Mouse (Mus musculus): ENCODE data around the gene Mnat1. TPM values are rescaled to one million over a fixed set of nuclear protein-coding genes. Genes with fewer than 3 reads are reported as not detected.
"Not testable (repeated sequence)": the region's sequence is repeated elsewhere in the genome, so short reads cannot be mapped to it uniquely, and the experiment has no call there.

Gene Mnat1
- polyA plus RNA-seq, 1 experiment from 2014 or later = 37.6 TPM

DNA sequence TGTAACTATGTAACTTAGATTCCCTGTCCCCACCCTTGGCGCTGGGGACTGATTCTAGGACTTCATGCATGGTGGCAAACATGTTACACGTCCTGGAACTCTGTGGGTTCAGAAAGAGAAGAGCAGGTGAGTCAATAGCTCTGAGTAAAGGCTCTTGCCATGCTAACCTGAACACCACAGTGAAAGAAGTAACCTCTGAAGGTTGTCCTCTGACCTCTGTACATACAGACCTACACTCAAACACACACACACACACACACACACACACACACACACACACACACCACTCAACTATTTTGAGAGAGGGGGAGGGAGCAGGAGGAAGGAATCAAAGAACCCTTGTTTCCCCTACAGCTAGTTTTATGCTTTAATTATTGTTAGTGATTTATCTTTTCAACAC lies 29.3 kb upstream of the Mnat1 start:
- Histone ChIP-seq H3K9me3 (ENCODE audit: control insufficient read depth, low read length) (no peaks in the 10 kb centered on the region), H3K27ac (ENCODE audit: low read depth, low read length) (no peak overlapping the region), H3K36me3 (ENCODE audit: control insufficient read depth, insufficient read depth, low read length) (no peaks in the 10 kb centered on the region), H3K9ac (ENCODE audit: low read length) (no peak overlapping the region), H3K4me1 (replicated peaks; ENCODE audit: control insufficient read depth, insufficient read depth, low read length) (no peaks in the 10 kb centered on the region), H3K4me2 (ENCODE audit: low read depth, low read length, severe bottlenecking) (no peak overlapping the region), H3K27me3 (ENCODE audit: control insufficient read depth, insufficient read depth, low read length) (no peaks in the 10 kb centered on the region), H3K4me3 (ENCODE audit: low read depth, low read length) (no peak overlapping the region)
- DNase-seq (ENCODE audit: low spot score) = no peak
- no peak for ATAC-seq (replicated peaks; ENCODE audit: low FRiP score)
- 81% methylated on average over 2 of the region's 2 CpGs for WGBS

DNA sequence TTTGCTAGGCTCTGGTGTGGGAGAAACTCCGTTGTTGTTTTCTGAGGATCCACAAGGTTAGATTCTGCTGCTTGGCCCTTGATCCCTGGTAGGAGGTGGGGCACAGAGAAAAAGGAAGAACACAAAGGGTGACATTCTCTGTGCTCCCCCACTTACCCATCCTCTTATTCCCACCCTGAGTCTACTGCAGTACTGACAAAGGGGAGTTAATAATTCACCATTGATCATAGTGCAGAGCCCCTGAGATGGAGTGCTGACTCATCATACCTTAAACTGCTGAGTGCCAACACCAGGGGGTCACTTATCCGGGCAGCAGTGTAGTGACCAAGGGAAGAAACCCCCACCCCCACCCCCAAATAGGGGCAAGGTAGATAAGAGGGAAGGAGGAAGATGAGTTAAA lies 28.9 kb upstream of the Mnat1 start:
- H3K4me3 ChIP-seq (ENCODE audit: low read depth, low read length) = no peak overlapping the region
- H3K27ac ChIP-seq (ENCODE audit: low read depth, low read length) = no peak overlapping the region
- ATAC-seq (replicated peaks; ENCODE audit: low FRiP score) (no peak), DNase-seq (ENCODE audit: low spot score) (no peak)
- H3K4me1 ChIP-seq (replicated peaks; ENCODE audit: control insufficient read depth, insufficient read depth, low read length) = no peaks in the 10 kb centered on the region
- no peaks in the 10 kb centered on the region for H3K36me3 ChIP-seq (ENCODE audit: control insufficient read depth, insufficient read depth, low read length)
- no peaks in the 10 kb centered on the region for H3K27me3 ChIP-seq (ENCODE audit: control insufficient read depth, insufficient read depth, low read length)
- WGBS = 31% methylated on average over 2 of the region's 2 CpGs
- no peak overlapping the region for H3K4me2 ChIP-seq (ENCODE audit: low read depth, low read length, severe bottlenecking)
- no peak overlapping the region for H3K9ac ChIP-seq (ENCODE audit: low read length)
- H3K9me3 ChIP-seq (ENCODE audit: control insufficient read depth, low read length) = no peaks in the 10 kb centered on the region

DNA sequence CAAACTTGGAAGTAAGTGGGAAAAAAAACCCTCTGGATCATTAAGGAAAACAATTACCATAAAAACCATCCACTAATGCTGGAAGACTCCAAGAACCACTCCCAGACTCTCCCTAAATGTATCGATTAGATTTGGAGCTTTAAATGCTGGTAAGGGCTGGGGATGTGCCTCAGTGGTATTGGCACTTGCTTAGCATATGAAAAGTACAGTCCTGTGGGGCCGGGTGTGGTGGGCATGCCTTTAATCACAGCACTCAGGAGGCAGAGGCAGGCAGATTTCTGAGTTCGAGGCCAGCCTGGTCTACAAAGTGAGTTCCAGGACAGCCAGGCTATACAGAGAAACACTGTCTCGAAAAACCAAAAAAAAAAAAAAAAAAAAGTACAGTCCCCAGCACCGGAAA lies 27.3 kb upstream of the Mnat1 start:
- not testable (repeated sequence) for H3K4me3 ChIP-seq (ENCODE audit: low read depth, low read length); H3K36me3 ChIP-seq (ENCODE audit: control insufficient read depth, insufficient read depth, low read length); ATAC-seq (replicated peaks; ENCODE audit: low FRiP score); H3K9me3 ChIP-seq (ENCODE audit: control insufficient read depth, low read length); H3K4me1 ChIP-seq (replicated peaks; ENCODE audit: control insufficient read depth, insufficient read depth, low read length); H3K4me2 ChIP-seq (ENCODE audit: low read depth, low read length, severe bottlenecking); DNase-seq (ENCODE audit: low spot score); H3K27me3 ChIP-seq (ENCODE audit: control insufficient read depth, insufficient read depth, low read length); H3K27ac ChIP-seq (ENCODE audit: low read depth, low read length); H3K9ac ChIP-seq (ENCODE audit: low read length)
- 86% methylated on average over 5 of the region's 5 CpGs for WGBS

DNA sequence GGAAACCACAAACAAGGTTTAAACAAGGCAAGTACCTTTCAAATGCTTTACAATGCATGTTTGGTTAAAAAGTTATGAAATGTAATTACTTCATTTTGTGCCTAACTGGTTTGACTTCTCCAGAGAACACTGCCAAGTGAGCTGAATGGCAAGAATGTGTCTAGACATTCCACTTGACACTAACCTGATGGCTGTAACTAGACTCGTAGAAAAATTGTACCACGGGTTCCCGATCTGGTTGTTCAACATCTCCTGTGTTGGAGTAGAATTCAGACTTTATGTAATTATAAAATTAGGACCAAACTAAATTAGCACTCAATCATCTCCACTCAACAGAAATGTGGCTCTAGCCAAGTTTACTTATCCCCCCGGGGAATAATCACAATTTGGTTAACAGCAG lies 24.9 kb upstream of the Mnat1 start:
- H3K36me3 ChIP-seq (ENCODE audit: control insufficient read depth, insufficient read depth, low read length) = peaks cover 4% of the 10 kb centered on the region
- no peak overlapping the region for H3K27ac ChIP-seq (ENCODE audit: low read depth, low read length)
- WGBS = 93% methylated on average over 4 of the region's 4 CpGs
- H3K4me1 ChIP-seq (replicated peaks; ENCODE audit: control insufficient read depth, insufficient read depth, low read length) = no peaks in the 10 kb centered on the region
- no peak overlapping the region for H3K4me3 ChIP-seq (ENCODE audit: low read depth, low read length)
- no peaks in the 10 kb centered on the region for H3K27me3 ChIP-seq (ENCODE audit: control insufficient read depth, insufficient read depth, low read length)
- DNase-seq (ENCODE audit: low spot score) (no peak), ATAC-seq (replicated peaks; ENCODE audit: low FRiP score) (no peak)
- no peak overlapping the region for H3K9ac ChIP-seq (ENCODE audit: low read length)
- no peaks in the 10 kb centered on the region for H3K9me3 ChIP-seq (ENCODE audit: control insufficient read depth, low read length)
- no peak overlapping the region for H3K4me2 ChIP-seq (ENCODE audit: low read depth, low read length, severe bottlenecking)

DNA sequence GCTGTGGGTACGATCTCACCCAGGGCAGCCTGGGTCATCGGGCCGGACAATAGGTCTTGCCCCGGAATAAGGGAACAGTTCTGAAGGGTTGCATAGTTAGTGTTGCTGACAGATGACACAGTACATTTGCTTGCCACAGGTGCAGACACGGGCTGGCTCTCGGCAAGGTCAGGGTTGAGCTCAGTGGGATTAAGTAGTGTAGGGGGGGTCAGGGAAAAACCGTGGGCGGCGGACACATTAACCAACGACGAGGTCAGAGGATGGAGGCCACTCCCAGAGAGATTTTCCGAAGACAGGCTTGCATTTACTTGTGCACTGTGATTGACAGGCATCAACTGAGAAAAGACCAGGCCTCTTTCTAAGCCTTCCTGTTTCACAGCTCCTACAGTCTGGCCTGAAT lies 19.8 kb upstream of the Mnat1 start:
- no peak for ATAC-seq (replicated peaks; ENCODE audit: low FRiP score)
- H3K9ac ChIP-seq (ENCODE audit: low read length) = no peak overlapping the region
- DNase-seq (ENCODE audit: low spot score) = no peak
- no peak overlapping the region for H3K4me2 ChIP-seq (ENCODE audit: low read depth, low read length, severe bottlenecking)
- H3K9me3 ChIP-seq (ENCODE audit: control insufficient read depth, low read length) = no peaks in the 10 kb centered on the region
- 88% methylated on average over 12 of the region's 12 CpGs for WGBS
- H3K4me1 ChIP-seq (replicated peaks; ENCODE audit: control insufficient read depth, insufficient read depth, low read length) = no peaks in the 10 kb centered on the region
- no peak overlapping the region for H3K27ac ChIP-seq (ENCODE audit: low read depth, low read length)
- no peaks in the 10 kb centered on the region for H3K27me3 ChIP-seq (ENCODE audit: control insufficient read depth, insufficient read depth, low read length)
- no peak overlapping the region for H3K4me3 ChIP-seq (ENCODE audit: low read depth, low read length)
- peaks cover 9% of the 10 kb centered on the region for H3K36me3 ChIP-seq (ENCODE audit: control insufficient read depth, insufficient read depth, low read length)

DNA sequence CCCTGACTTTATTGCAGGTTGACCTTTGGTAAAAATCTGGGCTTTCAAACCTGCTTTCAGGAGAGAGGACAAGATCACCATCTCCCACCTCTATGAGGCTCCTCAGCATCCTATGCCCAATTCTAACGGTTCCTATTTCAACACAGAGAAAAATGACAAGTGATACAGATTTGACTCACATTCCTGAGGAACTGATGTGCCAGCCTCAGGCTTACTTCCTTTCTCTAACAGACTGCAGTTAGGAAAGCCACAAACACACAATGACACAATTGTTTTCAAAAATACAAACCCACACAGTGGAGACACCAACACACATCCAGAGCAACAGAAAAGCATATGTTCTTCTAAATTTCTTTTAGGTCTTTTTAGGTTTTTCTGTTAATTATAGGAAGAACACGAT lies 15.7 kb upstream of the Mnat1 start:
- Histone ChIP-seq H3K4me3 (ENCODE audit: low read depth, low read length) (no peak overlapping the region), H3K9me3 (ENCODE audit: control insufficient read depth, low read length) (no peaks in the 10 kb centered on the region), H3K9ac (ENCODE audit: low read length) (no peak overlapping the region), H3K4me2 (ENCODE audit: low read depth, low read length, severe bottlenecking) (no peak overlapping the region), H3K27me3 (ENCODE audit: control insufficient read depth, insufficient read depth, low read length) (no peaks in the 10 kb centered on the region), H3K4me1 (replicated peaks; ENCODE audit: control insufficient read depth, insufficient read depth, low read length) (peaks cover 10% of the 10 kb centered on the region), H3K36me3 (ENCODE audit: control insufficient read depth, insufficient read depth, low read length) (peaks cover 9% of the 10 kb centered on the region), H3K27ac (ENCODE audit: low read depth, low read length) (no peak overlapping the region)
- ATAC-seq (replicated peaks; ENCODE audit: low FRiP score) (no peak), DNase-seq (ENCODE audit: low spot score) (no peak)
- 82% methylated on average over 2 of the region's 2 CpGs for WGBS

DNA sequence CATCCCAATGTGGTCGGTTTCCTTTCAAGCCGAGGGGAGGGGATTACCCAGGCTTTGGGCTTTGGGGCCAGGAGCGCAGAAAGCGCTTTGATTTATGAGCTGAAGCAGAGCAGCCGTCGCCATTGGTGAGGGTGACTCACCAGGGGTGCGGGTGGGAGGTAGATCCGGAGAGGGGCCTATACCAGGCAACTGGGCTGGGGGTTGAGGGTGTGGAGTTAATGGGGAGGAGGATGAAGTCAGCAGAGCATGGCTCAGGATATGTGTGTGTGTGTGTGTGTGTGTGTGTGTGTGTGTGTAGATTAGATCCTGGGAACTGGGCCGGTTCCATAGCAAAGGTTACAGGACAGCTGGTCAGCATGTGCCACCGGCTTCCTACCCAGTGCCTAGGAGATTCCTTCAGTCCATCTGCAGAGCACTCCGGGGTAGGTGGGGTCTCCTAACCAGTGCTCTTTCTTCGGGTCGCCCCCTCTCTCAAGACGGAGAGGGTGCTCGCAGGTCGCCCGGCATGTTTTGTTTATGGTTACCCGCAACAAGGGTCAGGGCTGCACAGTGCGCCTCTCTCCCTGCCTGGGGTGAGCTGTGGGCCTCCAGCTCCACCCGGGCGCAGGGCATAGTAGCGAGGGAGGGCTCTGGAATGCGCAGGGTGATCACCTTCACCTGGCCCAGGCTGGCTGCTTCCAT lies 12.9 kb upstream of the Mnat1 start:
- ATAC-seq (replicated peaks; ENCODE audit: low FRiP score) = no peak; the same call in 1 of the 2 replicates
- H3K9ac ChIP-seq (ENCODE audit: low read length) = peak overlapping the region; percentile 83

DNA sequence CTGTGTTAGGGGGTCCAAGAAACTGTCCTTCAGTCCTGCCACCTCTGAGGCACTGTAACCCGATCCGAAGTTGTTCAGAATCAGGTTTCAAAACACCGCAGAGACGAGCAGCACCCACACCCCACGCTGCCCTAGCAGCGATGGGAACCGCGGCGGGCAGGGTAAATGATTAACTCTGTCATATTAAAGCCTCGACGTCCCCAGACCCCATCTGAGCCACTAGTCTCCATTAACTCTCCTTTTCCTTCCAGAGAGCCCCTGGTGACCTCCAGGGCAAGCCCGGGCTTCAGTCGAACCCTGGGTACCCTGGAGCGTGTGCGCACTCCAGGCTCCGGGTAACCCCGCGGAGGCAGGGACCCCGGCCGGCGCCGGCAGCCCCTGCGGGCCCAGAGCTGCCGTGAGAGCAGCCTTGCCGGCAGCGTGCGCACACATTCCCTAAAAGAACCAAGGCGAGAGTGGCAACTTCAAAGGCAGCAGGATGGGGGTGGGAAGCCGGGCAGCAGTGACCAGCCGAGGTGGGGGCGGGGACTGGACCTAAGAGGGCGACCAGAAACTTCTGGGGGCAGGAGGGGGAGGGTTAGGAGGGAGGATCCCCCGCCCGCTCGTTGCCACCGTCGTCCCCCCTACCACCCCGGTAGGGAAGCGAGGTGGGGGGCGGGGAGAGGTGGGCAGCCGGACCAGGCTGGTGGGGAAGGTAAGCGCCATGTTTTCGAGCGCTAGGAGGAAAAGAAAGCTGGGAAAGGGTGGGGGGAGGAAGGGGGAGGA lies 11.8 kb upstream of the Mnat1 start:
- under 1% methylated on average over 43 of the region's 44 CpGs for WGBS
- DNase-seq (ENCODE audit: low spot score) = peak; percentile 83
- peak; percentile 51 for ATAC-seq (replicated peaks; ENCODE audit: low FRiP score)
- Histone ChIP-seq H3K9me3 (ENCODE audit: control insufficient read depth, low read length) (no peaks in the 10 kb centered on the region), H3K27me3 (ENCODE audit: control insufficient read depth, insufficient read depth, low read length) (no peaks in the 10 kb centered on the region), H3K9ac (ENCODE audit: low read length) (peak overlapping the region; percentile 83), H3K4me3 (ENCODE audit: low read depth, low read length) (peak overlapping the region; percentile 72), H3K27ac (ENCODE audit: low read depth, low read length) (peak overlapping the region; percentile 66), H3K4me1 (replicated peaks; ENCODE audit: control insufficient read depth, insufficient read depth, low read length) (peaks cover 10% of the 10 kb centered on the region), H3K36me3 (ENCODE audit: control insufficient read depth, insufficient read depth, low read length) (no peaks in the 10 kb centered on the region; the same call in 1 of the 2 replicates), H3K4me2 (ENCODE audit: low read depth, low read length, severe bottlenecking) (peak overlapping the region; percentile 98)

More for the DNA sequence above, 12.9 kb upstream of the Mnat1 start:
- WGBS = 5% methylated on average over 20 of the region's 23 CpGs
- Histone ChIP-seq H3K27ac (ENCODE audit: low read depth, low read length) (no peak overlapping the region), H3K4me3 (ENCODE audit: low read depth, low read length) (peak overlapping the region; percentile 72), H3K27me3 (ENCODE audit: control insufficient read depth, insufficient read depth, low read length) (no peaks in the 10 kb centered on the region), H3K9me3 (ENCODE audit: control insufficient read depth, low read length) (no peaks in the 10 kb centered on the region), H3K4me1 (replicated peaks; ENCODE audit: control insufficient read depth, insufficient read depth, low read length) (peaks cover 10% of the 10 kb centered on the region), H3K36me3 (ENCODE audit: control insufficient read depth, insufficient read depth, low read length) (no peaks in the 10 kb centered on the region; the same call in 1 of the 2 replicates), H3K4me2 (ENCODE audit: low read depth, low read length, severe bottlenecking) (peak overlapping the region; percentile 98)
- no peak for DNase-seq (ENCODE audit: low spot score)

Measured in forebrain, embryonic 11.5 days (tissue).